Mouse (Mus musculus) layer of hippocampus, adult 11-12 months (tissue): ENCODE measurements at regions not wholly inside any gene's neighbourhood (a gene's known extent, or its start where the extent isn't known, plus 50 kb on each side); places are given as distances from the start of the nearest gene placed in this dataset.

ENCODE experiments used
- DNase-seq: peaks from one replicate; pipeline ENCODE4 v3.0.0; 2022; ENCODE audit warnings: low spot score

DNA sequence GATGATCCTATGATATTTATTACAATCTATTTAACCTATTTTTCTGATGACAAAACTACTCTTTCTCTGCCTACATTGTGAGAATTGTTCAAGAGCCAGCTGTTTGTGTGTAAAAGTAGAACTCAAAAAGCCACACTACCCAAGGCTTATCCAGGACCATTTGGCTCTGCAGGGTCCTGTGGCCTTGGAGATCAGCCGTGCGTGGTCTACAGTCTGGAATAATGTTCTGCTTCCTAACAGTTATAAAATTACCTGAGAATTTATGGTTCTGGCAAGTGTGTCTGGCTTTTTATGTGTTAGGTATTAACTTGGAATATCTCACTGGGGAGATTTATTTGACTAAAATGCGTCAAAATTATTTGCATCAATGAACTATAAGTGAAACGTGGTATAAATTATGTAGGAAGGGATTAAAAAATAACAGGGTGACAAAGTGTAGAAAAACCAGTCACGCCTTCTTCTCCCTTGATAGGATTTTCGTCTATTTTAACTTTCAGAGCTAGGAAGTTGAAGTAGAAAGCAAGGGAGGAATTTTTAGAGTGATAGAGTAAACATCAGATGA is 1789.0 kb upstream of the Gm7489 start:
- no peak for DNase-seq

- DNase-seq: no peak
Observed at GRCm38 (mm10) chr15:52108761-52109160, 1775.9 kb upstream of the Gm7489 start.

GRCm38 (mm10) chr15:52114368-52115036 is 1770.2 kb upstream of the Gm7489 start:
- no peak for DNase-seq

GRCm38 (mm10) chr15:52136693-52137092 is 1748.0 kb upstream of the Gm7489 start:
- no peak for DNase-seq

GRCm38 (mm10) chr15:52153421-52153820 is 1731.3 kb upstream of the Gm7489 start:
- peak; percentile 15 for DNase-seq

GRCm38 (mm10) chr15:52155784-52156183 is 1728.9 kb upstream of the Gm7489 start:
- DNase-seq: no peak

DNA sequence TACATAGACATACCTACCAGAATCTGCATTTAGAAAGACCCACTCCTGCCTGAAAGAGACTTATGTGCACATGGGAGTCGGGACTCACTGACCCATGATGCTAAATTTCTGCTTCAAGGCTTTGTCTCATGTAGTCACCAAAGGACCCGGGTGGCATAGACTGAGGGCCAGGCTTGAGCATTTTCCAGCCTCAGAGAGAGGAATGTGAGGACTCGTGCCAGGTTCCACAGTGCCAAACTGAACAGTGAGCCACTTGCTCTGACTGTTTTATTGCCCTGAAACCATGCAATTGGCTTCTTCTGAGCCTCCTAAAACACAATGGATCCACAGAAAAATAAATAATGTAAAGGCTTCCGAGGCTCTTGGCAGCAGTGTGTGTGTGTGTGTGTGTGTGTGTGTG is 1727.9 kb upstream of the Gm7489 start:
- DNase-seq: no peak

- DNase-seq: peak; percentile 85
Observed at GRCm38 (mm10) chr15:52160181-52161088, 1724.3 kb upstream of the Gm7489 start.

DNA sequence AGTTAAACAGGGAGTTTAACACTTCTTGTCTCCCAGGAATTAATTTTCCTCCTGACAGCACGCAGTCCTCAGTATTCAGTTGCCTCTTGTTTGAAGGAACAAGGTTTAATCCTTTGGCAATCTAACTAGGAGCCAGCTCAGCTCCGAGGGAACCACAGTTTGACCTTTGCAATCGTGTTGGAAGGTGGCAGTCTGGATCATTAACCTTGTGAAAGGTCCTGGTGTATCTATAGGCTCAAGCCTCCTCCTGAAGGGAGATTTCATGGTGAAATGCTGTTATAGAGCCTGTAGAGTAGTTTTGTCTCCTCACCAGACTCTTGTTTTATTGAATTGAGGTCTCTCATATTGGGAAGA is 1723.6 kb upstream of the Gm7489 start:
- no peak for DNase-seq

- no peak for DNase-seq
Observed at GRCm38 (mm10) chr15:52161568-52162316, 1723.0 kb upstream of the Gm7489 start.

DNA sequence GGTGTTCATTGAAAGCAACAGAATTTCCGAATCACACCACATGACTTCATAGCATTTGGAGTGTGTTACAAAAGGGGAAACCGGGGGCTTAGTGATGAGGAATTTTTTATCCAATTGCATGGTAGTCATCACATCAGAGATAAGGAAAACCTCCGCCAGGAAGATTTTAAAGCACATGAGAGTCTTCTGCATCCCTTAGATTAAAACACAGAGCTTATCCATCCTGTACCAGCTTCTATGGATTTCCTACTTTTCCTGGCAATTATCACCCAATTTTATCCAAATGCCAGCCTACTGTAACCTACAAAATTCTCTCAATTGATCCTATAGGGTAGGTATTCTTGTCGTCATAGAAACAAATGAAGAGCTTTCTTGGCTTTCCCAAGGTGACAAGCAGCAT is 1718.6 kb upstream of the Gm7489 start:
- no peak for DNase-seq

- DNase-seq: no peak
Observed at GRCm38 (mm10) chr15:52166595-52167443, 1717.9 kb upstream of the Gm7489 start.

- DNase-seq: no peak
Observed at GRCm38 (mm10) chr15:52167811-52168210, 1716.9 kb upstream of the Gm7489 start.

GRCm38 (mm10) chr15:52176951-52177350 is 1707.8 kb upstream of the Gm7489 start:
- peak; percentile 32 for DNase-seq

DNA sequence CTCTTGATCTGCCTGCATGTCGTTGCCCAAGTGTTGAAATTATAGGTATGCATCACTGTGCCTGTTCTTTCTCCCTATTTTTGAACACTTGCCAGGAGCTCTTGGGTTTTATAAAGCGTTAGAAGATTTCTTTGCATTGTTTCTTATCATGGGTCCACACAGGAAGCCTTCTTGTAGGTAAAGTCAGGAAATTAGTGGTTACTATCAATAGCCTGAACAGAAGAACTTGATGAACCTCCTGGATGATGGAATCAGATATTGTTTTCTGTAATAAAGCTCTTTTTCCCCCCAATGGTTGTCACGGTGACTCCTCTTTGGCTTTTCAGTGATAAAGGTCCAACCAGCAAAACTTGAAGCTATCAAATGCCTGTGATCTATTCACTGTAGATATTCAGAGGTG is 1706.0 kb upstream of the Gm7489 start:
- DNase-seq: no peak

DNA sequence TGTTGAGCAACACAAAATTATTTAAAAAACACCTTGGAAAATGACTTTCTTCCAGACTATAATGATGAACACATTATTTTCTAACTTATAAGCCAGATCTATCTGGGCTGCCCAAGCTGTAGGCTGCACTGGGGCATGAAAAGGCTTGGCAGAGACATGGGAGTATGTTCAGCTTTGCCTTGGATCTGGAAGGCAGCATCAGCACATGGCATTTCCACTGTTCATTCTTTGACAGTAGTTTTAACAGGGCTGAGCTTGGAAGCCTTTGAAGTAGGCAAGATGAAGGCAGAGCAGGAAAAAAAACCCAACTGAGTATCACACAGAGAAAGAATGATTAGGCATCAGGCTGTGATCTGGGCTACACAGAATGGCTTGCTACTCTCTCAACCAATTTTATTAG is 1705.3 kb upstream of the Gm7489 start:
- no peak for DNase-seq

- DNase-seq: no peak
Observed at GRCm38 (mm10) chr15:52191176-52191575, 1693.5 kb upstream of the Gm7489 start.

DNA sequence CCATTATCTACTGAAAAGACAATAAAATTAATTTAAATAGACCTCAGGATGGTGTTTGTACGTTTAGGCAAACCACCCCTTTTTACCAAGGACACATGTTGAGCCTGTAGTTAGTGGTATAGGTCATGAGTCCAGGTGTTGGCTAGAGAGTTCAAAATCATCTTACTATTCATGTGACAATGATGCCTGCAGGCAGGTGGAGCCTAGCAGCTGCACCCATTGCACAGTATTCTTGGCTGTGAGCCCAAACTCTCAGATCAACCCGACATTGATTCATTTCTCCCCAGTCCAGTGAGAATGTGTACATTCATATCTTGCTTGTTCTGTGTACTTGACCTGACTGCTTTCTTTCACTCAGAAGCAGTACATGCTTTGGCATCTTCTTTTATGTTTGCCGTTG is 1677.4 kb upstream of the Gm7489 start:
- no peak for DNase-seq

DNA sequence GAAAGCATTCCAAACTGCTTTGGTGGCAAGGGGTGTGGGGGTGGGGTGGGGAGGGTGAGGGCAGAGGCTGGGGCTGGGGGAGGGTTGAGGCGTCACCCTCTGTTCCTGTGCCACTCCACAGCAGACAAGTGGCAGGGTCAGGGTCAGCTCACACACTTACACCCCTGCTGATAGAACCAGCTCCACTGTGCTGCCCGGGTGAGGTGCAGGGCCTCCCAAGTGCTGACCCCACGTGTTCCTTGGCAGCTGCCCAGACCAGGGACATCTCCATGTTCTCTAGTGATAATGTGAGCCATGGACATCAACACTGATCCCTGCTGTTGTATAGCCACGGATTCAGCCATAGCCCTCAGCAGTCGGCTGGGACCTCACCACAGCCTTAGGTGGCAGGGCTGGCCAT is 1652.3 kb upstream of the Gm7489 start:
- no peak for DNase-seq

DNA sequence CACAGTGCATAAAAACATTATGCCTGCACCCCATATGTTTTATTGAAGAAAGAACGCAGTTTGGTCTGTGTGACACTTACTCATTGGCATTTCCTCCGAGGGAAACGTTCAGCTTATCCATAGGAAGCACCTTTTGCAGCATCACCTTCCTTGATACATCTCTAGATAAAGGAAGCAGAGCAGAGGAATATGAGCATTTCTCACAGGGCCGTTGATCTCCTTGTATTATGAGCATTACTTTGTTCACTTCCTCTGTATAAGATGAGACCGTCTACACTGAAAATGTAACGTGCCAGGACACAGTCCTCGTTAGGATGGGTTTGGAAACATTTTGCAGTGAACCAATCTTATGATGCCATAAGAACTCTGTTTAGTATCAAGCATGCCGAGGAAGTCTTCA is 1648.5 kb upstream of the Gm7489 start:
- DNase-seq: no peak

DNA sequence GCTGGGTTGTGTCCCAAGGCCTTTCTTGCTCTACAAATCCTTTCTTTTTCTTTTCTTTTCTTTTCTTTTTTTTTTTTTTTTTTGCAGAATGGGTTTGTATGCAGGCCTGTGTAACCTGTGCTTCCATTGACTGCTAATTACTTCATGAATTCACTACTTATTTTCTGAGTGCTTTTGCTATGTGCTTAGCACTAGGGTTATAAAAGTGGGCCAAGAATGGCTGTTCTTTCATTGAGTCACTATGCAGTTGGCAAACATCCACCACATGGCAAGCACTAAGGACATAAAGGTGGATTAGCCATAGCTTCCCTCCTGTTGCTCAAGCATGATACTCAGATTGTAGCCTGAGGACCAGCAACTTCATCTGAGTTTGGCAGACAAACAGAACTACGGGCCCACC is 1641.8 kb upstream of the Gm7489 start:
- DNase-seq: no peak
